Mouse (Mus musculus) cortical plate, adult 2 months (tissue): ENCODE measurements around the gene Psme3. TPM values are rescaled to one million over a fixed set of nuclear protein-coding genes. Genes with fewer than 3 reads are reported as not detected.

Experiments
- H3K27ac ChIP-seq: fragments of 200-500 bp; 2 replicates; pipeline ENCODE4 v1.5.1; 2012; ENCODE audit warnings: low read length, control low read depth, inconsistent platforms; ENCODE audit not compliant: insufficient read depth
- H3K4me1 ChIP-seq: fragments of 200-500 bp; 2 replicates; pipeline ENCODE4 v1.6.1; 2011; ENCODE audit warnings: low read length; ENCODE audit not compliant: control insufficient read depth, insufficient read depth
- H3K4me3 ChIP-seq: fragments of 200-500 bp; 2 replicates; pipeline ENCODE4 v1.5.1; 2011; ENCODE audit warnings: mild to moderate bottlenecking, low read length, control low read depth; ENCODE audit not compliant: insufficient read depth
- CTCF ChIP-seq: fragments of 200-500 bp; IDR thresholded peaks from 2 replicates; pipeline ENCODE4 v1.5.1; 2011; ENCODE audit warnings: mild to moderate bottlenecking, control low read depth, low read length; ENCODE audit not compliant: insufficient read depth; ENCODE audit errors: extremely low read depth
- POLR2A ChIP-seq: fragments of 200-500 bp; IDR thresholded peaks from 2 replicates; pipeline ENCODE4 v1.6.1; 2011; ENCODE audit warnings: mild to moderate bottlenecking, low read length, control low read depth; ENCODE audit not compliant: insufficient read depth; ENCODE audit errors: extremely low read depth
- polyA plus RNA-seq: library from polyadenylated mRNA; depleted of rRNA; stranded (reverse); fragments of >200 nt; gene quantifications from 2 replicates; pipeline ENCODE4 v1.2.3, GENCODE M21; 2012; rRNA removed

Psme3 gene
- polyA plus RNA-seq, 1 experiment, result 107 TPM

DNA sequence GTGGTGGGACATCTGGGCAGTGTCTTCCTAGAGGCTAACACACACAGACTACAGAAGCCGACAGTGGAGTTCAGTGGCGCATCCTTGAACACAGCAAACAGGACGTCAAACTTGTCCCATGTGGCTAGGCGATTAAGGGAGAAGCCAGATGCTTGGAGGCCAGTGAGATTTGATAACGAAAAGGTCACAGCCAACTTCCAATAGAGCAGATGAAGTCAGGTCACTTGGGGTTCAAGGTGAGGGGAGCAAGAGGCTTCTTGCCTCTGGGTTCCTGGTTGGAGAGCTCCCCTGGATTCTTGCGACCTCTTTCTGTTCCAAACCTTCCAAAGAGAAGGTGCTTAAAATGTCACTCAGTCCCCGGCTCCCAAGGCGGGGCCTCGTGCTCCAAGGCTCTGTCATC lies 43.8 kb downstream of the Psme3 start:
- Histone ChIP-seq H3K4me3 (no peak overlapping the region), H3K27ac (no peak overlapping the region), H3K4me1 (no peaks in the 10 kb centered on the region)
- TF ChIP-seq POLR2A (no peak), CTCF (no peak)

- Histone ChIP-seq H3K27ac (no peak overlapping the region), H3K4me3 (no peak overlapping the region), H3K4me1 (no peaks in the 10 kb centered on the region)
- no peak for TF ChIP-seq POLR2A
- no peak for TF ChIP-seq CTCF
These were observed 44.7 kb downstream of the Psme3 start for GRCm38 (mm10) chr11:101360651-101361113.

GRCm38 (mm10) chr11:101364531-101364931 lies 48.5 kb downstream of the Psme3 start:
- Histone ChIP-seq H3K27ac (no peak overlapping the region), H3K4me3 (no peak overlapping the region), H3K4me1 (no peaks in the 10 kb centered on the region)
- TF ChIP-seq POLR2A, result no peak
- no peak for TF ChIP-seq CTCF

- no peaks in the 10 kb centered on the region for H3K4me1 ChIP-seq
- H3K27ac ChIP-seq, result no peak within 1 kb of the TSS
- TF ChIP-seq POLR2A (no peak), CTCF (no peak)
These were observed 51.4 kb downstream of the Psme3 start, which contains the start of gene G6pc for GRCm38 (mm10) chr11:101367326-101367935. TSS of gene G6pc (plus strand) at chr11:101367561.

DNA sequence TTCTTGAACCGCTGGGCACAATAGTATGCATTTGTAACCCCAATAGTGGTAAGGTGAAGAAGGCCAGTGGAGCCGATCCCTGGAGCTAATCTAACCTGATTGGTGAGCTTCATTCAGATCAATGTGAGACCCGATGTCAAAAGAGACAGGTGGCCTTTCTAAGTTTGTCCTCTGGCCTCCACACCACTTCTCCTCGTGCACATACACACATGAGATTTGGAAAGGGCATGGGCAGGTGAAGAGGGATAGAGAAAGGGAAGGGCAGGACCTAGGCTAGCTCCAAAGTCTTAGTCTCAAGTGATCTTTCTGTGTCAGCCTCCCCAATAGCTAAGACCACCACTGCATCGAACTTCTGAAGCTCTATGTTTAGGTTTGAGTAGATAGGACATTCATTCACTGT lies 54.1 kb downstream of the Psme3 start:
- no peak overlapping the region for H3K4me3 ChIP-seq
- no peak overlapping the region for H3K27ac ChIP-seq
- TF ChIP-seq POLR2A (no peak), CTCF (no peak)
- no peaks in the 10 kb centered on the region for H3K4me1 ChIP-seq

More at GRCm38 (mm10) chr11:101367326-101367935, 51.4 kb downstream of the Psme3 start, which contains the start of gene G6pc:
- no peak within 1 kb of the TSS for H3K4me3 ChIP-seq

Other genes with a start within 250 kb of the Psme3 start
- gene Naglu, start 246.2 kb upstream of the Psme3 start, polyA plus RNA-seq, result 10.3 and 10.7 TPM in 2 replicates
- 0.21 and 0.42 TPM in 2 replicates for gene Hsd17b1, start 237.8 kb upstream of the Psme3 start, polyA plus RNA-seq
- gene Coasy, start 233.6 kb upstream of the Psme3 start, polyA plus RNA-seq, result 34.4 and 35.4 TPM in 2 replicates
- 46.9 and 53.1 TPM in 2 replicates for gene Mlx, start 228.9 kb upstream of the Psme3 start, polyA plus RNA-seq
- gene Psmc3ip, start 220.8 kb upstream of the Psme3 start, polyA plus RNA-seq, result 3.5 and 3.8 TPM in 2 replicates
- 63.2 and 65.7 TPM in 2 replicates for gene Retreg3, start 196.3 kb upstream of the Psme3 start, polyA plus RNA-seq
- gene Tubg1, start 196.3 kb upstream of the Psme3 start, polyA plus RNA-seq, result 15.2 and 15.3 TPM in 2 replicates
- 57.9 and 61.0 TPM in 2 replicates for gene Tubg2, start 160.3 kb upstream of the Psme3 start, polyA plus RNA-seq
- 89.5 and 92.4 TPM in 2 replicates for gene Cntnap1, start 145.7 kb upstream of the Psme3 start, polyA plus RNA-seq
- gene Plekhh3, start 144.9 kb upstream of the Psme3 start, polyA plus RNA-seq, result 15.1 and 15.8 TPM in 2 replicates
- gene Ccr10, start 140.8 kb upstream of the Psme3 start, polyA plus RNA-seq, result 0.23 and 0.36 TPM in 2 replicates
- gene Ezh1, start 89.8 kb upstream of the Psme3 start, polyA plus RNA-seq, result 51.9 and 53.2 TPM in 2 replicates
- gene Ramp2, start 70.2 kb upstream of the Psme3 start, polyA plus RNA-seq, result 65.8 and 69.6 TPM in 2 replicates
- 55.6 and 58.8 TPM in 2 replicates for gene Vps25, start 62.5 kb upstream of the Psme3 start, polyA plus RNA-seq
- gene Wnk4, start 55.6 kb upstream of the Psme3 start, polyA plus RNA-seq, result 2.5 and 3.3 TPM in 2 replicates
- 0.56 and 0.70 TPM in 2 replicates for gene Cntd1, start 37.2 kb upstream of the Psme3 start, polyA plus RNA-seq
- gene Coa3, start 37.1 kb upstream of the Psme3 start, polyA plus RNA-seq, result 150 and 156 TPM in 2 replicates
- 169 and 181 TPM in 2 replicates for gene Becn1, start 13.9 kb upstream of the Psme3 start, polyA plus RNA-seq
- 3.7 and 4.0 TPM in 2 replicates for gene Aoc2, start 8.8 kb downstream of the Psme3 start, polyA plus RNA-seq
- 0.64 and 0.94 TPM in 2 replicates for gene Aoc3, start 14.4 kb downstream of the Psme3 start, polyA plus RNA-seq
- 0.06 TPM in 1 of 2 replicates, not detected in the other for gene G6pc, start 51.3 kb downstream of the Psme3 start, polyA plus RNA-seq
- gene Aarsd1, start 101.4 kb downstream of the Psme3 start, polyA plus RNA-seq, result 51.3 and 52.7 TPM in 2 replicates
- gene Gm27029, start 108.6 kb downstream of the Psme3 start, polyA plus RNA-seq, result 4.4 and 4.7 TPM in 2 replicates
- gene Rundc1, start 108.9 kb downstream of the Psme3 start, polyA plus RNA-seq, result 35.2 and 38.8 TPM in 2 replicates
- 7.5 and 7.7 TPM in 2 replicates for gene Ptges3l, start 109.1 kb downstream of the Psme3 start, polyA plus RNA-seq
- gene Rpl27, start 126.1 kb downstream of the Psme3 start, polyA plus RNA-seq, result 397 and 424 TPM in 2 replicates
- 6.8 and 7.3 TPM in 2 replicates for gene Ifi35, start 132.2 kb downstream of the Psme3 start, polyA plus RNA-seq
- 162 and 179 TPM in 2 replicates for gene Rnd2, start 148.8 kb downstream of the Psme3 start, polyA plus RNA-seq
- 27.6 and 33.5 TPM in 2 replicates for gene Vat1, start 150.0 kb downstream of the Psme3 start, polyA plus RNA-seq
- 0.57 and 0.65 TPM in 2 replicates for gene Brca1, start 235.7 kb downstream of the Psme3 start, polyA plus RNA-seq
- gene Nbr1, start 235.9 kb downstream of the Psme3 start, polyA plus RNA-seq, result 104 and 115 TPM in 2 replicates